Mouse (Mus musculus): ENCODE measurements around the gene Mreg. TPM values are rescaled to one million over a fixed set of nuclear protein-coding genes. Genes with fewer than 3 reads are reported as not detected.
"Not testable (repeated sequence)": the region's sequence is repeated elsewhere in the genome, so short reads cannot be mapped to it uniquely, and the experiment has no call there.

Mreg gene
- total RNA-seq (2017): not detected in 2 replicates

DNA sequence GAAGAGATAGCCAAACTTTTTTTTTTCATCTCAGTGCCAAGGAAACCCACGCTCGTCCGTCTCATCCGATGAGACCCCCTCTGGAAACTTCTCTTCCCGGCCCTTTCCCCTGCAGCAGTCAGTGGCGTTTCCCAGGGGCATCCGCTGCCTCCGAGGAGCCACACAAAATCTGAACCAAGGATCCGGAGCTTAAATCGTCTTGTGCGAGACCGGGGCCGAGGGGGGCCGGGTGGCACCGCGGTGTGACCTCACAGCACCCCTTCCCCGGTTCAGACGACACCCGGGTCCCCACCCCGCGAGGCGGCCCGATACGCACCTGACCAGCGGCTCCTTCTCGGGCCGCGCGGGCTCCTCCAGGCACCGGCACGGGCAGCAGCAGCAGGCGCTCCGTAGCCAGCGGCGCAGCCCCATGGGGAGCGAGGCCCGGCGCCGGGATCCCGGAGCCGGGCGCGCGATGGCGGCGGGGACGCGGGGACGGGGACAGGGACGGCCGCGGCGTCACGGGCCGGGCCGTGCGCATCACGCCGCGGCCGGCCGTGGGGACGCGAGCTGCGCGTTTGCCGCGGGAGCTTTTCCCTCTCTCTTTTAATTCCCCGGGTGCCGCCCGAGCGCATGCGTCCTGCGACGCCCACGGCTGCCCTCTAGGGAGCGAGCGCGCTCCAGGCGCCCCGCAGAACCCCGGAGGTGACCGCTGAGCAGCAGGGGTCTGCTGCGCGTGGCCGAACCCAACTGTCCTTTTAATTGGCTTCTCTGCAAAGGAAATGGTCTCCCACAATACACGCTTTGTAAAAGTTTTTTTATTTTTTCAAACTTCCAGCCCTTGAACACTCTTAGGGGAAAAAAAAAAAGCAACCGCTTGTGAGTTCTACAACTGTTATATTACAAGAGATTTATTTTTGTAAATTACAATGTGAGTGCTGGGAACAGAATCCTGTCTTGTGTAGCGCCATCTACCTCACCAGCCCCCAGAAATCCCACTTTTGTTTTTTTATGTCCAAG lies at the start of gene Mreg:
Mreg (minus strand) TSS at position 607 of the 999 bp plus-strand sequence.
- ATAC-seq (replicated peaks in 1 of 2; ENCODE audit: insufficient read depth in 1 of 2, low FRiP score in 2 of 2, low TSS enrichment in 1 of 2, low read depth in 1 of 2, poor library complexity in 2 of 2, severe bottlenecking in 2 of 2): peak; percentile 42 to 44; a peak in 2 of 4 replicates

DNA sequence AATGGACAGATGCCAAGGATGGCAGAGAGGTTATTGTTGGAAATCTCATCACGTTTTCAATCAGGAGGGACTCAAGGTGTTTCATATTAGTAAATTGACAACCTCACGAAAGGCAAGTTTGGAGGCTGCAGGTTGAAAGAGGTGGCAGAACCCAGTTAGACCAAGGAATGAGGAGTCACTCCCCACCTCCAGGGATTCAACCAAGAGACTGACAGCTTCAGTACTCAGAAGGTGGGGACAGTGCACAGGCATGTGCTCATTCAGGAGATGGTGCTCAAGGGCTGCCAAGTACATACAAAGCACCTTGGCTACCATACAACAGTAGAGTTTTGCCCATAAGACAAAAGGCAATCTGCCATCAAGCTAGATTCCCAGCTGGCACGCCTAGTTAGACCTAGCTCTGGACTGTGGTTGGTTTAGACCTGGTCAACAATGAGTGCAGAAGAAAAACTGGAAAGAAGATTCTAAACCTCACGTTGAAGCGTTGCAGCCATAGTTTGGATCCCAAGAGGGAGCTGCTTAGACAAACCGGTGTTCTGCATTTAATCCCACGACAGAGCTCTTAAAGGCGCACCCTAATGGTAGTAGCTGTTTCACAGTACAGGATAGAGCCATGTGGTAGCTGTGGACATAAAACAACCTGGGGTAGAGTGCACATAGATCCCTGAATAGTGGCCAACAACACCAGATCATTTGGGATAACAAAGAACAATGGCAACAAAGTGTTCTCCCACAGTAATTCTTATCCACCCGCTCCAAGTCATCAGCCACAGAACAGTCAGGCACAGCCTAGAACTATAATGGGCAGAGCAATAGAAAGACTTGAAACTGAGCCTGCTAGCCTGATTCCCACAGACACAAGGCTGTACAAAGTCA lies 44.5 kb upstream of the Mreg start:
- ATAC-seq (replicated peaks in 1 of 2; ENCODE audit: insufficient read depth in 1 of 2, low FRiP score in 2 of 2, low TSS enrichment in 1 of 2, low read depth in 1 of 2, poor library complexity in 2 of 2, severe bottlenecking in 2 of 2): no peak

DNA sequence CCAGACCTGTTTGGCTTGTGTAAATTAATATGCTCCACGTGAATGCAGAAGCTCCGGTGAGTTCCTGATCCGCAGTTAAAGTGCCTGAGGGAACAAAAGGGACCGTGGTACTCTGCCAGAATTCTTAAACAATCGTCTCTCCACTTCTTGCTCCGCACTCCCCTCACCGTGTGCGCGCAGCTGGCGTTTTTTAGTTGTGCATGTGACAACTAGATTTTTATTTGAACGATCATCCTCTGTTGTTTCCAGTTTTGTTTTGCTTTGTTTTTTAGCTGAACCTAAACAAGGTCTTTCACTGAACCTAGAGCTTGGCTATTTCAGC lies 43.7 kb upstream of the Mreg start:
- peak in 1 of 2 experiments; percentile 11; a peak in 1 of 4 replicates for ATAC-seq (replicated peaks in 1 of 2; ENCODE audit: insufficient read depth in 1 of 2, low FRiP score in 2 of 2, low TSS enrichment in 1 of 2, low read depth in 1 of 2, poor library complexity in 2 of 2, severe bottlenecking in 2 of 2)

DNA sequence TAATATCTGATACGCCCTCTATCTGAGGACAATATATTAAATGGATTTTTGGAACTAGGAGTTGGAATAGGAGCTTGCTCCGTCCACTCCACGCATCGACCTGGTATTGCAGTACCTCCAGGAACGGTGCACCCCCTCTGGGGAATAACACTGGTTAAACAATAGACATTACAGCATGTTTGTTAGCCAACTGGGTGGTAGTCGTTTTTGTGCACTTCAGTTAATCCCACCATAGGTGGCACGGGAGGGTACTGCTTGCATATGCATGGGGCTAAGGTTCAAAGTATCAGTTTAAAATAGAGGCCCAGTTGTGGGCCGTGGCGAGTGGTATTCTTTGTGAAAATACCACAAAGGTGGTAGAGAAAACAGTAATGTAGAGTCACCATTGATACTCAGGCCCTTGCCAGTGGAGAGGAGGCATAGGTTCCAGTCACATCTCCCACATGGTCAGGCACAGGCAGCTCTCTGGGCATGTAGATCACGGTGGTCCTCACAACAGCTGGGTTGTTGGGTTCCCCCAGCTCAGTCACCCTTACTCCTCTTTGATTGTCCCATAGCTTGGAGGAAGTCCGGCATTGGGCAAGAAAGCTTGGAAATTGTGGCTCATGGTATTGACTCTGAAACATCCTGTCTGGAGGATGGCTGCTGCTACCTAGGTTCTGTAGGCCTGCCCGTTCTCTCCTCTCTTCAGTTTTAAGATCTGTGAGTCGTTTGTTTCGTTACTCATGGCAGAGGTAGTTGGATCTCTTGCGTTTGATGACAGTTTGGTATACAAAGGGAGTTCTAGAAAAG lies 43.2 kb upstream of the Mreg start:
- peak; percentile 82 for ATAC-seq (replicated peaks in 1 of 2; ENCODE audit: insufficient read depth in 1 of 2, low FRiP score in 2 of 2, low TSS enrichment in 1 of 2, low read depth in 1 of 2, poor library complexity in 2 of 2, severe bottlenecking in 2 of 2)

DNA sequence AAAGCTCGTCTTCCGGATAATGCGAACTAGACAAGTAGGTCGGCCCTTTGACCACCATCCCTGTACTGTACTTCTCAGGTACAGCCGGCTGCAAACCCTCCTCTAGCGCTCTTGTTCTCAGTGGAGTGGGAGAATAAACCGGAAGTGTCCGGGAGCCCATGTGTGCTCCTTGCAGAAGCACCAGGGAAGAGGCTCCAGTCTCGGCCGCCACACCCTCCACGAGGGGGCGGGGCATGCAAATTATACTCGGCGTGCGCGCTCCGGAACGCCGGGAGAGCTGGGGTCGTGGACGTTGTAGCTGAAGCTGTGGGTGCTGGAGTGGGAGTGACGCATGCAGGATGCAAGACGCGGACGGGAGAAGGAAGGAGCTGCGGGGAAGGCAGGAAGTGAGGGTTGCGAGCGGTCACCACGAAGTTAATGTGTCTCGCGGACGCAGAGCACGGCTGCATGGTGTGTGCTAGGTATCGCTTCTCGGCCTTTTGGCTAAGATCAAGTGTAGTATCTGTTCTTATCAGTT lies 42.5 kb upstream of the Mreg start:
- peak; percentile 80 to 86 for ATAC-seq (replicated peaks in 1 of 2; ENCODE audit: insufficient read depth in 1 of 2, low FRiP score in 2 of 2, low TSS enrichment in 1 of 2, low read depth in 1 of 2, poor library complexity in 2 of 2, severe bottlenecking in 2 of 2)

DNA sequence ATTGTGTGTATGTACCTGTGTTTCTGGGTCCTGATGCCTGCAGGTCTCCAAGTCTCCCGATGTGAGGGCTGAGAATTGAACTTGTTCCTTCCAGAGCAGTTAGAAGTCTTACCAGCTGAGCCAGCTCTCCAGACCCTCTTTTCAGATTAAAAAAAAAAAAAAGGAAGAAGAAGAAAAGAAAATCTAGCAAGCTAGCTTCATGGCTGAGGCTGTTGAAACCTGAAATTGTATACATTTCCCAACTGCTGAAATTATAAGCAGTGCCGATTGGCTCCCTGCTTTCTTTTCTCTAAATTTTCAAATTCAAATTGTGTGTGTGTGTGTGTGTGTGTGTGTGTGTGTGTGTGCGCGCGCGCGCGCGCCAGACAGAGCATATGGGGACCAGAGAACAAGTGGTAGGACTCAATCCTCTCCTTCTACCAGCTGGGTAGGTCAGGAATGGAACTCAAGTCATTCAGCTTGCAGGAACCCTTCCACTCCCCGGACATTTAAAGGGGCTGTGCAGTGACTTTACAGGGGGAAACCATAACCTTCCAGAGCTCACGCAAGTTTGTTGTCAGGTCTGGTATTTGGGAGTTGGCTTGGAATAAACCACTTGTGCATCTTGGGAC lies 41.9 kb upstream of the Mreg start:
- no peak for ATAC-seq (replicated peaks in 1 of 2; ENCODE audit: insufficient read depth in 1 of 2, low FRiP score in 2 of 2, low TSS enrichment in 1 of 2, low read depth in 1 of 2, poor library complexity in 2 of 2, severe bottlenecking in 2 of 2)

DNA sequence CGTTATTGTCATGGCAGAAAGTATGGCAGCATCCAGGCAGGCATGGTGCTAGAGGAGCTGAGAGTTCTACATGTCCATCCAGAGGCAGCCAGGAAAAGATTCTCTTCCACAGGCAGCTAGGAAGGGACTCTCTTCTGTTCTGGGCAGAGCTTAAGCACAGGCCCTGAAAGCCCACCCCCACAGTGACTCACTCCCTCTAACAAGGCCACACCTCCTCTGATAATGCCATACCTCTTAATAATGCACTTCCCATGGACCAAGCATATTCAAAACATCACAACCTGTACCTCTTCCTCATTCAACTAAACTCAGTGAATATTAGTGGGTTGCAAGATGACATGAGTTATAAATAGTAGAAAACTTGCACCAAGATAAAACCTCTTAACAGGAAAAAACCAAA lies 39.7 kb upstream of the Mreg start:
- no peak for ATAC-seq (replicated peaks in 1 of 2; ENCODE audit: insufficient read depth in 1 of 2, low FRiP score in 2 of 2, low TSS enrichment in 1 of 2, low read depth in 1 of 2, poor library complexity in 2 of 2, severe bottlenecking in 2 of 2)

- ATAC-seq (replicated peaks in 1 of 2; ENCODE audit: insufficient read depth in 1 of 2, low FRiP score in 2 of 2, low TSS enrichment in 1 of 2, low read depth in 1 of 2, poor library complexity in 2 of 2, severe bottlenecking in 2 of 2): not testable (repeated sequence)
These were observed 36.2 kb upstream of the Mreg start for GRCm38 (mm10) chr1:72248226-72248737.

DNA sequence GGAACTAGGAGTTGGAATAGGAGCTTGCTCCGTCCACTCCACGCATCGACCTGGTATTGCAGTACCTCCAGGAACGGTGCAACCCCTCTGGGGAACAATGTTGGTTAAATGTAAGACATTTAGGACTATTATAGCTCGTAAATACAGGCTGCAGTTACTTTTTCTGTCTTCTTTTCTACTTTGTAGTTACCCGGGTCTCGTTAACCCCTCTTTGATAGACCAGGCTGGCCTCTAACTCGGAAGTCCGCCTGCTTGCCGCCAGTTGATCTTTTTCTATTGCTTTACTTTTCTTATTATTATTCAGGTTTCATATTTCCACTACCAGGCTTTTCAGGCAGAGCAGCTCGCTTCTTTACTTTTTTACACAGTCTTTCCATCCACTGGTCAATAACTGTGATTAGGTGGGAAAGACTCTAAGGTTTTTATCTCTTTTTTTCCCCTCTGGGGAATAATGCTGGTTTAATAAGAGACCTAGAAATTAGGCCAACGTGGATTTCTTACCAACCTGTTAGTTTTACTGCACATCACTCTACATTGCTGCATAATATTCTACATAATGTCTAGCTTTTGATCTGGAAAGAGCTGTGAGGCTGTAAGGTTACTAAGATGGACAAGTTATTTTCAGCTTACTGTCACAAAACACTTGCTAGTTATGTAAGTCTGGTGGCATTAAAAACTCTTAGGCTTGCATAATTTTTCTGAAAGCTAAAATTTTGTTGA lies 32.4 kb upstream of the Mreg start:
- peak; percentile 62 to 80 for ATAC-seq (replicated peaks in 1 of 2; ENCODE audit: insufficient read depth in 1 of 2, low FRiP score in 2 of 2, low TSS enrichment in 1 of 2, low read depth in 1 of 2, poor library complexity in 2 of 2, severe bottlenecking in 2 of 2)

GRCm38 (mm10) chr1:72243656-72244316 lies 31.7 kb upstream of the Mreg start:
- ATAC-seq (replicated peaks in 1 of 2; ENCODE audit: insufficient read depth in 1 of 2, low FRiP score in 2 of 2, low TSS enrichment in 1 of 2, low read depth in 1 of 2, poor library complexity in 2 of 2, severe bottlenecking in 2 of 2): peak; percentile 94 to 96

DNA sequence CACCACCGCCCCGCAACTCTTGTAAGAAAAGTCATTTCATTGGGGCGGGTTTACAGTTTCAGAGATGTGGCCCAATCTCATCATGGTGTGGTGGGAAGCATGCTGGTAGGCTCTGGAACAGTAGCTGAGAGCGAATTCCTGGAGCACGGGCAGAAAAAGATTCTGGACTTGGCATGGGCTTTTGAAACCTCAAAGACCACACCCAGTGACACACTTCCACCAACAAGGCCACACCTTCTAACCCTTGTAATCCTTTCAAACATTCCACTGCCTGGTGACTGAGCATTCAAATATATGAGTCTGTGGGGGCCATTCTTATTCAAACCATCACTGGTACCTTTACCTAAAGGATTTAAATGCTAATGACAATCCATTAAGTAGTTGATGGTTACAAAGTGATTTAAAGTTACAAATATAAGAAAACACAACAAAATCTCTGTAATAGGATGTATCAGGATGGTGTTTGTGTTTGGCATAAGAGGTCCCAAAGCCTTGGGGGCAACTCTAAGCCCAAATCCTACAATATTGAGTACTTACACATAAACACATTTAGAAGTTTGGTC lies 30.6 kb upstream of the Mreg start:
- no peak for ATAC-seq (replicated peaks in 1 of 2; ENCODE audit: insufficient read depth in 1 of 2, low FRiP score in 2 of 2, low TSS enrichment in 1 of 2, low read depth in 1 of 2, poor library complexity in 2 of 2, severe bottlenecking in 2 of 2)

DNA sequence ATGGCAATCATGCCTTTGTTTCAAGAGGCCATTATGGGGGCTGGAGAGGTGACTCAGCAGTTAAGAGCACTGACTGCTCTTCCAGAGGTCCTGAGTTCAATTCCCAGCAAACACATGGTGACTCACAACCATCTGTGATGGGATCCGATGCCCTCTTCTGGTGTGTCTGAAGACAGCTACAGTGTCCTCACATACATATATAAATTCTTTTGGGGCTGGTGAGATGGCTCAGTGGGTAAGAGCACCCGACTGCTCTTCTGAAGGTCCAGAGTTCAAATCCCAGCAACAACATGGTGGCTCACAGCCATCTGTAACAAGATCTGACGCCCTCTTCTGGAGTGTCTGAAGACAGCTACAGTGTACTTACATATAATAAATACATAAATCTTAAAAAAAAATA lies 27.0 kb upstream of the Mreg start:
- ATAC-seq (replicated peaks in 1 of 2; ENCODE audit: insufficient read depth in 1 of 2, low FRiP score in 2 of 2, low TSS enrichment in 1 of 2, low read depth in 1 of 2, poor library complexity in 2 of 2, severe bottlenecking in 2 of 2): not testable (repeated sequence)

- ATAC-seq (replicated peaks in 1 of 2; ENCODE audit: insufficient read depth in 1 of 2, low FRiP score in 2 of 2, low TSS enrichment in 1 of 2, low read depth in 1 of 2, poor library complexity in 2 of 2, severe bottlenecking in 2 of 2): no peak
These were observed 26.0 kb upstream of the Mreg start for GRCm38 (mm10) chr1:72238016-72238580.

- ATAC-seq (replicated peaks in 1 of 2; ENCODE audit: insufficient read depth in 1 of 2, low FRiP score in 2 of 2, low TSS enrichment in 1 of 2, low read depth in 1 of 2, poor library complexity in 2 of 2, severe bottlenecking in 2 of 2): peak in 1 of 2 experiments; percentile 19; a peak in 3 of 4 replicates
These were observed 25.1 kb upstream of the Mreg start for GRCm38 (mm10) chr1:72237007-72237775.
